Mouse (Mus musculus) hindbrain, embryonic 13.5 days (tissue): ENCODE measurements around the gene Gm28053. TPM values are rescaled to one million over a fixed set of nuclear protein-coding genes. Genes with fewer than 3 reads are reported as not detected.
"Not testable (repeated sequence)": the region's sequence is repeated elsewhere in the genome, so short reads cannot be mapped to it uniquely, and the experiment has no call there.

Experiments used
- ATAC-seq: fragments of 200-750 bp; cut with Nextera tagmentation; 2 replicates; pipeline ENCODE4 v1.8.0; 2017; ENCODE audit warnings: moderate TSS enrichment; ENCODE audit not compliant: low FRiP score
- H3K27ac ChIP-seq: fragments of 300-500 bp; sonication (generic); 2 replicates; pipeline ENCODE4 v1.5.1; 2015; ENCODE audit warnings: inconsistent platforms, mild to moderate bottlenecking, moderate library complexity
- H3K27me3 ChIP-seq: fragments of 300-500 bp; sonication (generic); 2 replicates; pipeline ENCODE4 v1.6.1; 2015; ENCODE audit warnings: mild to moderate bottlenecking, inconsistent platforms
- H3K36me3 ChIP-seq: fragments of 300-500 bp; sonication (generic); 2 replicates; pipeline ENCODE4 v1.6.1; 2015; ENCODE audit warnings: mild to moderate bottlenecking, inconsistent platforms
- H3K4me1 ChIP-seq: fragments of 300-500 bp; sonication (generic); replicated peaks from 2 replicates; pipeline ENCODE4 v1.6.1; 2015; ENCODE audit warnings: inconsistent platforms
- H3K4me2 ChIP-seq: fragments of 300-500 bp; sonication (generic); 2 replicates; pipeline ENCODE4 v1.6.1; 2015; ENCODE audit warnings: inconsistent platforms, mild to moderate bottlenecking, moderate library complexity
- H3K4me3 ChIP-seq: fragments of 300-500 bp; sonication (generic); 2 replicates; pipeline ENCODE4 v1.5.1; 2015; ENCODE audit warnings: mild to moderate bottlenecking, inconsistent platforms
- H3K9ac ChIP-seq: fragments of 300-500 bp; sonication (generic); 2 replicates; pipeline ENCODE4 v1.6.1; 2015; ENCODE audit warnings: mild to moderate bottlenecking, inconsistent platforms
- H3K9me3 ChIP-seq: fragments of 300-500 bp; sonication (generic); 2 replicates; pipeline ENCODE4 v1.6.1; 2016; ENCODE audit warnings: inconsistent platforms
- WGBS: fragments of 180-500 bp; shearing (Covaris S2); methylation state at CpG from one replicate; pipeline ENCODE4 v1.1.7; 2015; 5-methylcytosine and 5-hydroxymethylcytosine counted together
- polyA plus RNA-seq: library from polyadenylated mRNA; unstranded; fragments of >200 nt; fragmentation: Nextera tagmentation; extraction: Ambion mirVana; gene quantifications from 2 replicates; pipeline ENCODE4 v1.2.1, GENCODE M21; 2015

Gene Gm28053
- polyA plus RNA-seq, 1 experiment from 2014 or later = not detected

DNA sequence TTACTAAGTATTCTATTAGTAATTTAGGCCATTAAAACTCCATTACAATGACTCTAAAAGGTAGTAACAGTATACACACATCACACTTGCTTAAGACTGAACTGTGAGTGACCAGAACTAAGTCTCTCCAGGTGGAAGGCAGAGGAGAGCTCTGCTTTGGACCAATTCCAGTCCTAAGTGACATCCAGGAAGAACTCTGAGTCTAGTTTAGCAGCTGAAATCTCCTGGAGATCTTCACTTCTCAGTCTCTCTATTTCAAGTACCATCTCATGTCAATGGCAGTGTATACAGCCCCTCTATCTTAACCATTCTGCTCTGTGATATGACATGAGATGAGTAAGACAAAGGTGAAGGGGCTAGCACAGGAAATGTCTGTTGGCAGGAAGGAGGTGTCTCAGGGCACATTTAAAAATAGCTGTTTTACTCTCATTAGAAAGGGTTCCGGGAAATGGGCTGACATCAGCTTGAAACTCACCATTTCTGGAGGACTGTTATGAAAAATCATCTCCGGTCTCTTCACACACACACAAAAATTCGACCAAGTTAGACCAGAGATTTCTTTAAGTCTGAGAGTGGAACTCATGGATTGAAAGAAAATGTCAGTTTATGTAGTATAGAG, 36.8 kb upstream of the Gm28053 start:
- H3K4me1 ChIP-seq = no peaks in the 10 kb centered on the region
- WGBS = 80% methylated on average over 3 of the region's 3 CpGs
- H3K4me3 ChIP-seq = no peak overlapping the region
- H3K9ac ChIP-seq = no peak overlapping the region
- H3K27me3 ChIP-seq = no peaks in the 10 kb centered on the region
- no peaks in the 10 kb centered on the region for H3K9me3 ChIP-seq
- no peaks in the 10 kb centered on the region for H3K36me3 ChIP-seq
- no peak overlapping the region for H3K4me2 ChIP-seq
- no peak overlapping the region for H3K27ac ChIP-seq
- ATAC-seq = no peak

DNA sequence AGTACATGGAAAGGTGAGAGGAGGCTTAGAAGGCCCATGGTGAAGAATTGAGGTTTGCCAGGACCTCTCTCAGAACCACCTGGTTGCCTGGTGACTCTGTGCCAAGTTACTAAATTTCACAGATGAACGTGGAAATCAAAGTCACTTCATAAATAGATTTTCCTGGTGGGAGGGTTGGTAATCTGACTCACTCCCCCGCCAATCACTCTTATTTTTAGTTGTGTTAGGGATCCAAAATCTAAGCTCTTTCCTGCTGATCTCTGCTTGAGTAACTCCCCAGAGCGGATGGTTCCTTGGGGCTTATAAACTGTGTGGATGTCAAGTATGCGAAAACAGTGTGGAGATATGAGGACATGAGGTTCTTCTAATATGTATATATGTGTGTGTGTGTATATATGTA, 36.1 kb upstream of the Gm28053 start:
- Histone ChIP-seq H3K27me3 (no peaks in the 10 kb centered on the region), H3K4me2 (no peak overlapping the region), H3K27ac (no peak overlapping the region), H3K4me1 (no peaks in the 10 kb centered on the region), H3K36me3 (no peaks in the 10 kb centered on the region), H3K9me3 (no peaks in the 10 kb centered on the region), H3K9ac (no peak overlapping the region), H3K4me3 (no peak overlapping the region)
- WGBS = 87% methylated on average over 4 of the region's 4 CpGs
- no peak for ATAC-seq

DNA sequence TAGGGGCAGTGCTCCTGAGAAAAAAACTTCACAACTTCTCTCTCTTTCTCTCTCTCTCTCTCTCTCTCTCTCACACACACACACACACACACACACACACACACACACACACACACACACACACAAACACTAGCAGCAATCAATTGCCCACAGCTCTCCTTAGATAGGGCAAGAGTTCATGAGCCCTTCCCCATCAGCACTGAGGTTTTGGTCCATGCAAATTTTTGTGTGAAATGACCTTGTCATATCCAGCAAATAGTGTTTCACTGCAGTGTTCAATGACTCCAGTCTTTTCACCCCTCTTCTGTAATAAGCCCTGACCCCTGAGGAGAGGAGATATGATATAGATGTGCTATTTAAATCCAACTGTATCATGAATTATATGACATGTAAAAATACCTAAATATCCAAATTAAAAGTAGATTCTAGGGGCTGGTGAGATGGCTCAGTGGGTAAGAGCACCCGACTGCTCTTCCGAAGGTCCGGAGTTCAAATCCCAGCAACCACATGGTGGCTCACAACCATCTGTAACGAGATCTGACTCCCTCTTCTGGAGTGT, 35.1 kb upstream of the Gm28053 start:
- not testable (repeated sequence) for H3K27me3 ChIP-seq, H3K9ac ChIP-seq, H3K4me2 ChIP-seq, H3K27ac ChIP-seq, H3K4me3 ChIP-seq, ATAC-seq, H3K4me1 ChIP-seq, H3K36me3 ChIP-seq, H3K9me3 ChIP-seq
- WGBS = 86% methylated on average over 3 of the region's 4 CpGs

DNA sequence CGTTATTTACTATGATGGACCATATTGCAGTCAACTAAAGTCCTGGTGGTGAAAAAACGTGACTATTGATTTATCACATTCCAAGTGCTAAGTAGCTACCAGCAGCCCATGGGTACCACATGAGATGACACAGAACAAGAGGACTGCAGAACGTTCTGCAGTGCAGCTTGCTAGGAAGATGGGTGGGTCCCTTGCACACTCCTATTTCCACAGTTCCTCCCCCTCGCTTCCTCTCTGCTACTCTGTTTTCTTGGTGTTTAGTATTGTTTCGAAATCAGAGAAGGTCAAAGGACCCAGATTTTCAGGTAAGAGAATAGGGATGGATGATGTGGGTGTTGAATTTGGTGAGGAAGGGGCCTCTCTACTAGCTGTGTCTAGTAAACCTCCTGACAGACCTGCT, 34.1 kb upstream of the Gm28053 start, which contains the start of gene Gimap4:
Gimap4 (plus strand) TSS at position 231 of the 400 bp plus-strand sequence.
- no peak for ATAC-seq
- H3K27ac ChIP-seq = no peak within 1 kb of the TSS
- H3K27me3 ChIP-seq = no peaks in the 10 kb centered on the region
- 75% methylated on average over 5 of the region's 5 CpGs for WGBS
- H3K9me3 ChIP-seq = no peaks in the 10 kb centered on the region
- no peaks in the 10 kb centered on the region for H3K36me3 ChIP-seq
- no peak within 1 kb of the TSS for H3K9ac ChIP-seq
- H3K4me2 ChIP-seq = no peak within 1 kb of the TSS
- H3K4me1 ChIP-seq = no peaks in the 10 kb centered on the region
- H3K4me3 ChIP-seq = no peak within 1 kb of the TSS

DNA sequence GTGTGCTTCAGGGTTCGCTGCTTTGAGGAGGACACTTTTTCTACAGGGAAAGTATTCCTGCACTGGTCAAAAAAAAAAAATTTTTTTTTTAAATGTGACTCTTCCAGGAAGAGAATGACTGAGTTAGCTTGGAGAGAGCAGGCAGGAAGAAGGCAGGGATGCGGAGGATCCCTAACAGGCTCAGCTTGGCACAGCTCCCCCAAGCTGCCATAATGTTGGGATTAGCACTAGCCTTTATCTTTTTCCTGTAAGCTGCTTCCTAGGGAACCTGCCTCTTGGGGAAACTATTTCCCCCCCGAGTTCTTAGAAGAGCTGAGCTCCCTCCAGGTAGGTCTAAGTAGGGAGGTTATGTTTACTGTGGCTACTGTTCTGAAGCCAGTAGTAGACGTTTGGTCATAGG, 33.6 kb upstream of the Gm28053 start:
- WGBS = 72% methylated on average over 4 of the region's 4 CpGs
- Histone ChIP-seq H3K4me2 (no peak overlapping the region), H3K9ac (no peak overlapping the region), H3K36me3 (no peaks in the 10 kb centered on the region), H3K4me3 (no peak overlapping the region), H3K4me1 (no peaks in the 10 kb centered on the region), H3K9me3 (no peaks in the 10 kb centered on the region), H3K27me3 (no peaks in the 10 kb centered on the region), H3K27ac (no peak overlapping the region)
- ATAC-seq = no peak

DNA sequence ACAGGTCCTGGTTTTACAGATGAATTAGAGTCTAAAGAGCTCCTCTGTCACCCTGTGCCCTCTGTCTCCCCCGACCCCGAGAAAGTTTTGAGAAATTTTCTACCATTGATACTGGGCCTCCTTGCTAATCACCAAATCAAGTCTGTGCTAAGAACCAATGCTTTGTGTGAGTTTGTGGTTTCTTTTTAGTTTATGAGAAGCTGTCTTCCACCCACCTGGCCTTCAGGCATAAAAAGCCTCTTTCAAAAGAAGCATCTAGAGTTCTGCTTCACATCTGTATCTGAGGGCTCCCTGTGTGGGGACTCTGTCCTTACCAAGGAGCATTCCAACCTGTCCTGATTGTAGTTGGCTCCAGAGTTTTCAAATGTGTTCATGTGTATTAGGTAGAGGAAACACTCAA, 33.2 kb upstream of the Gm28053 start:
- Histone ChIP-seq H3K36me3 (no peaks in the 10 kb centered on the region), H3K9ac (no peak overlapping the region), H3K27ac (no peak overlapping the region), H3K9me3 (no peaks in the 10 kb centered on the region), H3K27me3 (no peaks in the 10 kb centered on the region), H3K4me1 (no peaks in the 10 kb centered on the region), H3K4me2 (no peak overlapping the region), H3K4me3 (no peak overlapping the region)
- 88% methylated on average over 2 of the region's 2 CpGs for WGBS
- no peak for ATAC-seq

DNA sequence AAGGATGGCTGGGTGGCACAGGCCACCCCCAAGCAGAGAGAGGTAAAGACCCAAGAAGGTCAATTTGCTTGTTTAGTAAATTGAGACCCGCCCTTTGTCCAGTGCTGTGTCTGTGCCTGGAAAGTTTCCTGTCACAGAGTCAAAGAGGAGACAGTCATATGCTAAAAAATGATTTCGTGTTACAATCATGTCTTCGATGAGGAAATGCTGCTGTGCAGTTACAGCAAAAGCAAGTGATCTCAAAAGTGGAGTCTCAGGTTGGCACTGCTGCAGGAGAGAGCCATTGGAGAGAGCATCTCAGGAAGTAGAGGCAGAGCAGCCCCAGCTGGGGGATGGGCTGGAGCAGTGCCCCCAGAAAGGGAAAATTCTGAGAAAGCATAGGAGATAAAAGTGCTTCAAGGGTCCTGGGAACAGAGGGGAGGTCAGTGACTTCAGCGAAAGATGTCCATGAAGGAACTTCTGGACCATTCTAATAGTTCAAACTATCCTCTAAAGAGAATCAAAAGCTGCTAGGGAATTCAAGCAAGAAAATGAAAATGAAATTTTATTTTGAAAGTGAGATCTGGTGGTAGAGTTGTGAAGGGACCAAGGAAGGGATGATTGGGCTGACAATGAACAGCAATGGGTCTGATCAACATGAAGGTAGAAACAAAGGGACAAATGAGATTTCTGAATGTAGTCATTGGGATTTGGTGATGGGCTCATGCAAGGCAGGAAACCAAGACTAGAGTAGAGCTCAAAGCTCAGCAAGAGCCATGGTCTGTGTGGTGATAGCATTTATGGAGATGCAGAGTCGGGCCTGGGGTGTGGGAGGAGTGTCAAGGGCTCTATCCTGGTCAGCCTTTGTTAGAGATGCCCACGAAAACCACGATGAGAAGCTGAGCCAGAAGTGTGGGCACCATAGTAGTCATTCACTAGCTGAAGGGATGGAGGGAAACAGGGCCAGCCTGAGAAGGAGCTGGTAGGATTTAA, 32.4 kb upstream of the Gm28053 start:
- no peak overlapping the region for H3K4me3 ChIP-seq
- H3K27ac ChIP-seq = no peak overlapping the region
- no peak overlapping the region for H3K4me2 ChIP-seq
- no peaks in the 10 kb centered on the region for H3K36me3 ChIP-seq
- WGBS = 84% methylated on average over 7 of the region's 7 CpGs
- H3K9me3 ChIP-seq = no peaks in the 10 kb centered on the region
- no peaks in the 10 kb centered on the region for H3K27me3 ChIP-seq
- ATAC-seq = no peak
- no peak overlapping the region for H3K9ac ChIP-seq
- no peaks in the 10 kb centered on the region for H3K4me1 ChIP-seq

DNA sequence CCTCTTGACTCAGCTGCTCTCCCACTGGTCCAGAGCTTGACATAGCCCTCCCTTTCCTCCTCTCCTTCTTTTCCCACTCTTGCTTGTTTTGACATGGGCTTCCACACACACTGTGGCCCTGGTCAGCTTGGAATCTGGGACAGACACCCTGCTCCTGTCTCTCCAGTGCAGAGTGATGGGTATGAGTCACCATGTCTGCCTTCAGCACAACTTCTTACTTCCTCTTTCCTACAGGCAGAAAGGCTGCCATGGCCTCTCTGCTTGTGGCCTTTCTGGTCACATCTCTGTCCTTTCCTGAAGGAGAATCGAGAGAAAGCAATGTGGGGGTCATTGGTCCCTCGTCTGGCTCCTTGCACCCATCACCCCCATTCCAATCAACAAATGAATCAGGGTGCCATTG, 31.3 kb upstream of the Gm28053 start:
- no peaks in the 10 kb centered on the region for H3K9me3 ChIP-seq
- ATAC-seq = no peak
- H3K36me3 ChIP-seq = no peaks in the 10 kb centered on the region
- no peak overlapping the region for H3K27ac ChIP-seq
- 70% methylated on average over 2 of the region's 2 CpGs for WGBS
- no peak overlapping the region for H3K4me3 ChIP-seq
- no peak overlapping the region for H3K9ac ChIP-seq
- H3K4me2 ChIP-seq = no peak overlapping the region
- H3K4me1 ChIP-seq = no peaks in the 10 kb centered on the region
- H3K27me3 ChIP-seq = no peaks in the 10 kb centered on the region

DNA sequence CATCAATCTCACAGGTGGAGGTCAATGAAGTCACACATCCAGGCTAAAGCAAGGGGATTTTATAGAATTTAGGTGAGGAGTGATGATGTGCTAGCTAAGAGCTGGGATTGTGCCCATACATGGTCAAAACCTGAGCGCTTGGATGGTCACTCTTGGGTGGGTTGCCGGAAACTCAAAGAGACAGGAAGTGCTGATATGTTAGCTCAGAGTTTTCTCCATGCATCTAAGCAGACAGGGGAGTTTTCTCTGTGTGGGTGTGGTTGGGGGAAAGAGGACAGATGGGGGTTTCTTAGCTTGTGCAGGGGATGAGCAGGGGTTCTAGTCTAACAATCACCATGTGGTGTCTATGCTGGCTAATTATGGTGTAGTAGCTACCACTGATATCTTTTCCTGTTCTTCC, 29.1 kb upstream of the Gm28053 start:
- Histone ChIP-seq H3K4me2 (no peak overlapping the region), H3K9me3 (no peaks in the 10 kb centered on the region), H3K27ac (no peak overlapping the region), H3K27me3 (no peaks in the 10 kb centered on the region), H3K36me3 (no peaks in the 10 kb centered on the region), H3K9ac (no peak overlapping the region), H3K4me3 (no peak overlapping the region), H3K4me1 (no peaks in the 10 kb centered on the region)
- 90% methylated on average over 2 of the region's 2 CpGs for WGBS
- no peak for ATAC-seq

DNA sequence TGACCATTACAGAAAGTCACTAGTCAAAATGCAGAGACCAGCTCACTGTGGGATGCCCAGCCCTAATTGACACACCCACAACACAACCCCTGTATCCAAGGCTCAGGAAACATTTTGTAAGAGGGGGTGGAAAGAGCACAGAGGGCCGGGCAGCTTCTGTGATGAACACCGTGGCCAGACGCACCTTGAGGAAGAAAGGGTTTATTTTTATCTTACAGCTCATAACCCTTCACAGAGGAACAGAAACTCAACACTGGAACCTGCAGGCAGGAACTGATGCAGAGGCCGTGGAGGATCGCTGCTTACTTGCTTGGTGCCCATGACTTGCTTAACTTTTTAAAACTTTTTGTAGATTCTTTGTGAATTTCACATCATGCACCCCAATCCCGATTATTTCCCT, 25.4 kb upstream of the Gm28053 start:
- no peaks in the 10 kb centered on the region for H3K27me3 ChIP-seq
- no peak overlapping the region for H3K4me2 ChIP-seq
- H3K27ac ChIP-seq = no peak overlapping the region
- WGBS = 89% methylated on average over 6 of the region's 6 CpGs
- no peak overlapping the region for H3K4me3 ChIP-seq
- ATAC-seq = no peak
- no peak overlapping the region for H3K9ac ChIP-seq
- no peaks in the 10 kb centered on the region for H3K9me3 ChIP-seq
- H3K36me3 ChIP-seq = no peaks in the 10 kb centered on the region
- no peaks in the 10 kb centered on the region for H3K4me1 ChIP-seq

DNA sequence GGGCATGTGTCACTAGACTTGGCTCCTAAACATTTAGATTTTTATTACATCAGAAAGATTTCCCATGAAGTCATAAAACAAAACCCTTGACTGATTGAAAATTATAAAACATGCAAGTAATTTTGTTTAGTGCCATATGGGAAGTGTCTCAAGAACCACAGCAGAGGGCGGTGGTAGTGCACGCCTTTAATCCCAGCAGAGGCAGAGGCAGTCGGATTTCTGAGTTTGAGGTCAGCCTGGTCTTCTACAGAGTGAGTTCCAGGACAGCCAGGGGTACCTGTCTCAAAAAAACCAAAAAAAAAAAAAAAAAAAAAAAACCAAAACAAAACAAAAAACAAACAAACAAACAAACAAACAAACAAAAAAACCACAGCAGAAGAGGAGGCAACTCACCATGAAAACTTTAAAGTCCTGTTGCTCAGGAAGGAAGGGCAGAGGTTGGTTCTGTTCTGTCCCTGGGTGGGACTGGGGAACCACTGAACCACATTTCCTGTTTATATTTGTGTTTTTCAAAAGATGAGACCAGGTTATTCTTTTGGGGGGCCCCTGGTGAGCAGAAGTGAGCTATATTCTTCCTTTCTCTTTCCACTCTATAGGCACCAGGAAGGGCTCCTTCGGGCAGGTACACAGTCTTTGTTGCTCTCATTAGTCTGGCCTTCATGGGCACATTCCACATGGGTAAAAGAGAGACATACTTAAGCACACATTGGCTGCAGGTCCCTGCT, 21.4 kb upstream of the Gm28053 start:
- no peaks in the 10 kb centered on the region for H3K36me3 ChIP-seq
- no peaks in the 10 kb centered on the region for H3K4me1 ChIP-seq
- H3K9me3 ChIP-seq = no peaks in the 10 kb centered on the region
- whole genome bisulfite sequencing = 86% methylated on average over 4 of the region's 4 CpGs
- ATAC-seq = no peak
- H3K27me3 ChIP-seq = no peaks in the 10 kb centered on the region
- H3K9ac ChIP-seq = no peak overlapping the region
- H3K4me3 ChIP-seq = no peak overlapping the region
- no peak overlapping the region for H3K4me2 ChIP-seq
- H3K27ac ChIP-seq = no peak overlapping the region

DNA sequence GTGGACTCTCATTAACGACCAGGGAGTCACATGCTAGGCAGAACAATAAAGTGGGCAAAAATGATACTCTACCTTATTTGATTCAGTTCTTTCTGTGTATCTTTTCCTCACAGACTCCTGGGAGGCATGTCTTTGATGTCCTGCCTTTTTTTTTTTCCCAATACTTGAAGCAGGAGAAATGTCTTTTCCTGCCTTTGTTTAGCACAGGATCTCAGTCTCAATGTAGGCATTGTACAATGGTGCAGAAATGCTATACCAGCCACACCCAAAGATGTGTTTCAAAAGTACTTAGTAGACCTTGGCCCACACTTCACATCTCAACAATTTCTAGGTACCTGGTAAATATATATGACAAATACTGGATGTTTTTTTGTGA, 20.9 kb upstream of the Gm28053 start:
- Histone ChIP-seq H3K27me3 (no peaks in the 10 kb centered on the region), H3K9me3 (no peaks in the 10 kb centered on the region), H3K4me2 (no peak overlapping the region), H3K27ac (no peak overlapping the region), H3K36me3 (no peaks in the 10 kb centered on the region), H3K4me3 (no peak overlapping the region), H3K4me1 (no peaks in the 10 kb centered on the region), H3K9ac (no peak overlapping the region)
- WGBS = 61% methylated on average over 1 of the region's 1 CpGs
- no peak for ATAC-seq
